Mouse (Mus musculus) skeletal muscle tissue, adult 2 months (tissue): ENCODE results near the gene Ston1.

Experiments used
- DNase-seq: peaks from one replicate; pipeline ENCODE4 v3.0.0-alpha.2; 2012; ENCODE audit warnings: low read depth, low spot score

The Ston1 gene

GRCm38 (mm10) chr17:88670800-88671199 lies 73.3 kb downstream of the Ston1 start:
- DNase-seq = no peak

- no peak for DNase-seq
These were observed 78.1 kb downstream of the Ston1 start for GRCm38 (mm10) chr17:88675310-88676309.

- DNase-seq = no peak
These were observed 90.7 kb downstream of the Ston1 start for GRCm38 (mm10) chr17:88688226-88688625.

- DNase-seq = no peak
These were observed 99.3 kb downstream of the Ston1 start for GRCm38 (mm10) chr17:88696656-88697333.

- no peak for DNase-seq
These were observed 103.4 kb downstream of the Ston1 start for GRCm38 (mm10) chr17:88700901-88701300.

- DNase-seq = no peak
These were observed 104.9 kb downstream of the Ston1 start for GRCm38 (mm10) chr17:88702345-88702744.

GRCm38 (mm10) chr17:88703112-88703511 lies 105.6 kb downstream of the Ston1 start:
- no peak for DNase-seq

GRCm38 (mm10) chr17:88706231-88706649 lies 108.8 kb downstream of the Ston1 start:
- DNase-seq = no peak
